Mouse (Mus musculus) macrophage (primary cell): ENCODE results near the gene Gm43738. TPM values are rescaled to one million over a fixed set of nuclear protein-coding genes. Genes with fewer than 3 reads are reported as not detected.

ENCODE experiments used
- H3K27ac ChIP-seq: fragments of 350-480 bp; formaldehyde crosslinking; 2 replicates; pipeline ENCODE4 v1.9.0; 2021
- H3K36me3 ChIP-seq: fragments of 350-480 bp; formaldehyde crosslinking; 2 replicates; pipeline ENCODE4 v1.9.0; 2021; ENCODE audit errors: inconsistent target
- H3K4me3 ChIP-seq: fragments of 350-480 bp; formaldehyde crosslinking; 2 replicates; pipeline ENCODE4 v1.9.0; 2021; ENCODE audit errors: inconsistent target
- H3K79me2 ChIP-seq: fragments of 350-480 bp; formaldehyde crosslinking; 2 replicates; pipeline ENCODE4 v1.9.0; 2021; ENCODE audit errors: inconsistent target
- WGBS: methylation state at CpG from one replicate; pipeline ENCODE4 v1.1.7; 2026; ENCODE audit warnings: inconsistent platforms; ENCODE audit not compliant: missing documents; 5-methylcytosine and 5-hydroxymethylcytosine counted together
- polyA plus RNA-seq: library from polyadenylated mRNA; stranded (reverse); fragments of 250-400 nt; gene quantifications from 3 replicates; pipeline ENCODE4 v1.2.4, GENCODE M21; 2018; ENCODE audit warnings: inconsistent platforms
- total RNA-seq, 78 experiments: library from RNA; depleted of rRNA; stranded (reverse); fragments of 250-400 nt; gene quantifications; 1 replicate in 9 of 78; 2 replicates in 24 of 78; 3 replicates in 43 of 78; 4 replicates in 2 of 78; pipeline ENCODE4 v1.2.4; 2018; ENCODE audit warnings: inconsistent platforms in 56 of 78

Gm43738 gene
- total RNA-seq (2018; cell fraction: chromatin; rRNA removed), result not detected
- total RNA-seq (2018; cell fraction: cytosol; rRNA removed), result under 1 TPM in 1 of 26 experiments, not detected in 25; 0.06 TPM
- total RNA-seq (2018; cell fraction: nucleus; rRNA removed), result not detected
- not detected in 3 replicates for polyA plus RNA-seq

DNA sequence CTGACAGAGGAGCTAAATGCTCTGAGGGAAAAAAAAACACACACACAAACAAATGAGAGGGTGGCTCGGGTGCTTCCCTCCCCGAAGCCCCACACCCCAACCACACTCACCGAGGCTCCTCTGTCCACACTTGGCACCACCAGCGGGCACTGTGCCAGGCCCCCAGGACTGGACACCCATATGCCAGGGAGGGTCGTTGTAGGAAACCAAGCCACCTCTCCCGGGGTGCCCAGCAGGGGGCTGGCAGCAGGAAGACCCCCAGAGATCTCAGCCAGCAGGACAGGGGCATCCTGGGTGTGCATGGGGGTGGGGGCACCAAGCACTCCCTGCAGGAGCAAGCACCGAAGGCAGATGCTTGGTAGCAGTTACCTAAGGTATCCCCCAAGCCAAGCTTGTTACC, at the start of gene Gm43738:
Gm43738 (minus strand) TSS at position 289 of the 400 bp plus-strand sequence.
- 0 out of 2 replicates have a peak, but pooled peaks cover 11% of the 10 kb centered on the region for H3K36me3 ChIP-seq
- WGBS, result 35% methylated on average over 5 of the region's 7 CpGs
- H3K4me3 ChIP-seq, result peak within 1 kb of the TSS; percentile 75
- peaks cover 38% of the 10 kb centered on the region for H3K79me2 ChIP-seq
- H3K27ac ChIP-seq, result peak within 1 kb of the TSS; percentile 93

GRCm38 (mm10) chr3:89148567-89148966, 47.7 kb upstream of the Gm43738 start:
- Histone ChIP-seq H3K4me3 (no peak overlapping the region), H3K79me2 (no peaks in the 10 kb centered on the region), H3K36me3 (no peaks in the 10 kb centered on the region), H3K27ac (no peak overlapping the region)
- WGBS, result 83% methylated on average over 14 of the region's 14 CpGs

- Histone ChIP-seq H3K36me3 (no peaks in the 10 kb centered on the region), H3K4me3 (no peak overlapping the region), H3K79me2 (no peaks in the 10 kb centered on the region), H3K27ac (no peak overlapping the region)
- WGBS, result 25% methylated on average over 15 of the region's 15 CpGs
These were observed 47.0 kb upstream of the Gm43738 start for GRCm38 (mm10) chr3:89147979-89148311.

- 33% methylated on average over 26 of the region's 26 CpGs for WGBS
- Histone ChIP-seq H3K36me3 (no peaks in the 10 kb centered on the region), H3K4me3 (no peak overlapping the region), H3K79me2 (no peaks in the 10 kb centered on the region), H3K27ac (no peak overlapping the region)
These were observed 46.4 kb upstream of the Gm43738 start for GRCm38 (mm10) chr3:89147101-89147978.

DNA sequence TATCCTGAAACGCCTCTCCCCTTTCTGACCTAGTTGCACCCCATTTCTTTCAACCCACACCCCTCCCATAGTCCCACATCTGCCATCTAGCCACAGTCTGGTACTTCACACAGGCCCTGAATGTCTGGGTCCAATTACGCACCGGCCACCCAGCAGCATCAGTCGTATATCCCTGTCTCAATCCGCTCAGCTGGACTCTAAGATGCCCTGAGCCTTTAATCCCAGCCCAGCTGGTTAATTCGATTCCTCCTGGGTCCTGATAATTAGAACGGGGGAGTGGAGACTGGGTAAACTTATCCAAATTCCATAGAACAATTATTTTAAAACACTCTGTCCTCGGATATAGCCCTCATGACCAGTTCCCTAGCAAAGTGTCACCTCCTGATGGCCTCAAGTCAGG, 44.7 kb upstream of the Gm43738 start:
- no peak overlapping the region for H3K27ac ChIP-seq
- 73% methylated on average over 8 of the region's 8 CpGs for WGBS
- H3K4me3 ChIP-seq, result no peak overlapping the region
- H3K79me2 ChIP-seq, result no peaks in the 10 kb centered on the region
- H3K36me3 ChIP-seq, result no peaks in the 10 kb centered on the region

DNA sequence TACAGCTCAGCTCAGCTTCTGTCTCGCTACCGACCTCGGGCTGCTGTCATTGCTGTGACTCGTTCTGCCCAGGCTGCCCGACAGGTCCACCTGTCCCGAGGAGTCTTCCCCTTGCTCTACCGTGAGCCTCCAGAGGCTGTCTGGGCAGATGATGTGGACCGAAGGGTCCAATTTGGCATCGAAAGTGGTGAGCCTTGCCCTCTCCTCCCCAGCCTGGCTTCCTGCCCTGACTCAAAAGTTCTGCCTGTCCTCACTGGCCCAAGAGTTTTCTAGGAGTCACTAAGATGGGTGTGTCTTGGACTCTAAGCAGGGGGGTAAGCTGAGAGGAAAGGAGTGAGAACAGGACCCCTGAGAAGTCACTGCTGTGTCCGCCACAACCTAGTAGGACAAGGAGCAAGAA, 43.9 kb upstream of the Gm43738 start:
- H3K79me2 ChIP-seq, result no peaks in the 10 kb centered on the region
- WGBS, result 72% methylated on average over 10 of the region's 10 CpGs
- H3K36me3 ChIP-seq, result no peaks in the 10 kb centered on the region
- no peak overlapping the region for H3K27ac ChIP-seq
- no peak overlapping the region for H3K4me3 ChIP-seq

DNA sequence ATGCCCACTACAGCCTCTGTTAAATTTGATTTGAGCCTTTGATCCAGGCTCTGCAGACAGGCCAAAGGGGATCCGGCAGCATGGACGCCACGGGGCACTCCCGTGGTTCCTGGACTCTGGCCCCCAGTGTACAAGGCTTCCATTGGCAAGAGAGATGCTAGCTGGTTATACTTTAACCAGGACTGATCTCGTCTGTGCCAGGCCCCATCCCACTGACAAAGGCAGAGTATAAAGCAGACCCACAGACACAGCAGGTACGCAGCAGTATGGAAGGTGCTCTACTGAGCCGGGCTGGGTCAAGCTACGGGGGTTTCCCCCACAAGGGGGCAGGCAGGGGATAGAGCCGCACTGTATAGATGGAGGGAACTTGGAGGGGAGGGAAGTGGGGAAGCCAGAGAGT, 35.5 kb upstream of the Gm43738 start:
- Histone ChIP-seq H3K36me3 (no peaks in the 10 kb centered on the region), H3K27ac (no peak overlapping the region), H3K4me3 (no peak overlapping the region), H3K79me2 (no peaks in the 10 kb centered on the region)
- 43% methylated on average over 9 of the region's 9 CpGs for WGBS

- H3K4me3 ChIP-seq, result no peak within 1 kb of the TSS
- H3K79me2 ChIP-seq, result no peaks in the 10 kb centered on the region
- H3K36me3 ChIP-seq, result no peaks in the 10 kb centered on the region
- no peak within 1 kb of the TSS for H3K27ac ChIP-seq
- 63% methylated on average over 2 of the region's 3 CpGs for WGBS
These were observed 35.1 kb upstream of the Gm43738 start, which contains the start of gene Pklr for GRCm38 (mm10) chr3:89135958-89136357. Pklr (plus strand) TSS chr3:89136142.

- 82% methylated on average over 1 of the region's 1 CpGs for WGBS
- no peak overlapping the region for H3K4me3 ChIP-seq
- no peak overlapping the region for H3K27ac ChIP-seq
- H3K79me2 ChIP-seq, result no peaks in the 10 kb centered on the region
- no peaks in the 10 kb centered on the region for H3K36me3 ChIP-seq
These were observed 32.9 kb upstream of the Gm43738 start for GRCm38 (mm10) chr3:89133752-89134151.

- Histone ChIP-seq H3K36me3 (no peaks in the 10 kb centered on the region), H3K79me2 (no peaks in the 10 kb centered on the region), H3K27ac (no peak overlapping the region), H3K4me3 (no peak overlapping the region)
- WGBS, result 87% methylated on average over 7 of the region's 7 CpGs
These were observed 32.2 kb upstream of the Gm43738 start for GRCm38 (mm10) chr3:89133063-89133450.

- H3K27ac ChIP-seq, result no peak overlapping the region
- H3K4me3 ChIP-seq, result no peak overlapping the region
- no peaks in the 10 kb centered on the region for H3K79me2 ChIP-seq
- H3K36me3 ChIP-seq, result no peaks in the 10 kb centered on the region
- WGBS, result 19% methylated on average over 28 of the region's 30 CpGs
These were observed 31.6 kb upstream of the Gm43738 start for GRCm38 (mm10) chr3:89132285-89133062.

- H3K79me2 ChIP-seq, result no peaks in the 10 kb centered on the region
- WGBS, result 67% methylated on average over 4 of the region's 4 CpGs
- no peaks in the 10 kb centered on the region for H3K36me3 ChIP-seq
- no peak overlapping the region for H3K27ac ChIP-seq
- no peak overlapping the region for H3K4me3 ChIP-seq
These were observed 30.9 kb upstream of the Gm43738 start for GRCm38 (mm10) chr3:89131816-89132215.

DNA sequence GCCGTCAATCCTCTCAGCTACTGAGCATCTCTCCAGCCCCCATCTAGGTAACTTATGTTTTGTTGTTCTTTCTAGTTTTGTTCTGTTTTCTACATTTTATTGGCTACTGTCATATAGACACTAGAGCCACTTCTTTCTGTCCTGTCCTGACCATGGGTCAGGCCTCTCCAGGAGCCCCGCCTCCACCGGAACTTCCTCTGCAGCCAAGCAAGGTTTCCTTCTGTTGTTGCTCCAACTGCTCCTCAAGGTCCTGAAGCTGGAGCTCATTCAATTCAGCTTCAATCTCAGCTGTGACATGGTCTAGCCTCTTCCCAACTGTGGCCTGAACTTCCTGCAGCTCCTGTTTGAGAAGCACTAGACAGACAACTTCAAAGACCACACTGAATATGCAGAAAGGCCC, 29.0 kb upstream of the Gm43738 start:
- Histone ChIP-seq H3K36me3 (no peaks in the 10 kb centered on the region), H3K79me2 (no peaks in the 10 kb centered on the region), H3K4me3 (no peak overlapping the region), H3K27ac (no peak overlapping the region)
- WGBS, result 77% methylated on average over 3 of the region's 3 CpGs

- Histone ChIP-seq H3K36me3 (no peaks in the 10 kb centered on the region), H3K4me3 (no peak overlapping the region), H3K79me2 (no peaks in the 10 kb centered on the region), H3K27ac (no peak overlapping the region)
- WGBS, result 91% methylated on average over 3 of the region's 3 CpGs
These were observed 25.1 kb upstream of the Gm43738 start for GRCm38 (mm10) chr3:89125981-89126380.

DNA sequence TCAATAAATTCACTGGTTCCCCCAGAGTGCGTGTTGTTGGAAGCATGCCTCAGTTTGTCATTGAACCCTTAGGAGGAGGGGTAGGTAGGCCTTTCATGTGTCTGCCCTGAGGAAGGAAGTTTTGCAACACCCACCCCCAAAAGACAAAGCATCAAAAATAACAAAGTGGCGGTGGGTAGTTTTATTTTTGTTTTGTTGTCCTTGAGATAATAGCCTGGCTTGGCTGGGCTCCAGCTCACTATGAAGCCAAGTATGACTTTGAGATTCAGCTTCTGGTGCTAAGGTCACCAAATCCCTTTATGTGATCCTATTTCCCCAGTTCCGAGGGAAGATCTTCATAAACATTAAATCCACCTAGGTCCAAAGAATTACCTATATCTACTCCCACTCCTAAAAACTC, 23.3 kb upstream of the Gm43738 start:
- WGBS, result 75% methylated on average over 3 of the region's 3 CpGs
- Histone ChIP-seq H3K36me3 (no peaks in the 10 kb centered on the region), H3K4me3 (no peak overlapping the region), H3K27ac (no peak overlapping the region), H3K79me2 (no peaks in the 10 kb centered on the region)
